Mouse (Mus musculus) neural tube, embryonic 11.5 days (tissue): ENCODE measurements around the gene Atf5. TPM values are rescaled to one million over a fixed set of nuclear protein-coding genes. Genes with fewer than 3 reads are reported as not detected.

Experiments used
- ATAC-seq: fragments of 200-750 bp; cut with Nextera tagmentation; 2 replicates; pipeline ENCODE4 v1.8.0; 2017; ENCODE audit warnings: moderate number of reproducible peaks, mild to moderate bottlenecking, moderate TSS enrichment, moderate library complexity; ENCODE audit not compliant: insufficient read depth, low FRiP score, low TSS enrichment
- DNase-seq: peaks from one replicate; pipeline ENCODE4 v3.0.0-alpha.2; 2015; ENCODE audit warnings: low spot score
- H3K27ac ChIP-seq: fragments of 300-500 bp; sonication (generic); 2 replicates; pipeline ENCODE4 v1.5.1; 2014; ENCODE audit warnings: low read depth, mild to moderate bottlenecking, low read length
- H3K27me3 ChIP-seq: fragments of 300-500 bp; sonication (generic); 2 replicates; pipeline ENCODE4 v1.6.1; 2014; ENCODE audit warnings: mild to moderate bottlenecking, low read length, mixed read lengths; ENCODE audit not compliant: control insufficient read depth, insufficient read depth
- H3K36me3 ChIP-seq: fragments of 300-500 bp; sonication (generic); 2 replicates; pipeline ENCODE4 v1.6.1; 2014; ENCODE audit warnings: mild to moderate bottlenecking, low read length, moderate library complexity, mixed read lengths; ENCODE audit not compliant: control insufficient read depth, insufficient read depth
- H3K4me1 ChIP-seq: fragments of 300-500 bp; sonication (generic); 2 replicates; pipeline ENCODE4 v1.6.1; 2014; ENCODE audit warnings: low read length, mixed read lengths; ENCODE audit not compliant: control insufficient read depth, insufficient read depth
- H3K4me2 ChIP-seq: fragments of 300-500 bp; sonication (generic); 2 replicates; pipeline ENCODE4 v1.6.1; 2014; ENCODE audit warnings: low read depth, mild to moderate bottlenecking, moderate library complexity
- H3K4me3 ChIP-seq: fragments of 300-500 bp; sonication (generic); 2 replicates; pipeline ENCODE4 v1.5.1; 2014; ENCODE audit warnings: low read depth, low read length
- H3K9ac ChIP-seq: fragments of 300-500 bp; sonication (generic); 2 replicates; pipeline ENCODE4 v1.6.1; 2014; ENCODE audit warnings: mild to moderate bottlenecking, low read length
- H3K9me3 ChIP-seq: fragments of 300-500 bp; sonication (generic); 2 replicates; pipeline ENCODE4 v1.6.1; 2016; ENCODE audit warnings: low read length; ENCODE audit not compliant: control insufficient read depth
- WGBS: fragments of 180-500 bp; shearing (Covaris S2); extraction: QIAGEN DNeasy Blood & Tissue Kit; methylation state at CpG from one replicate; pipeline ENCODE4 v1.1.7; 2014; 5-methylcytosine and 5-hydroxymethylcytosine counted together
- microRNA counts: library from miRNA; unstranded; fragments of <30 nt; microRNA quantifications from one replicate; lab custom pipeline; 2015
- microRNA-seq: library from miRNA; unstranded; fragments of <30 nt; microRNA quantifications from one replicate; pipeline ENCODE4, GENCODE M21; 2016
- polyA plus RNA-seq: library from polyadenylated mRNA; unstranded; fragments of >200 nt; fragmentation: Nextera tagmentation; extraction: Ambion mirVana; gene quantifications from 2 replicates; pipeline ENCODE4 v1.2.1, GENCODE M21; 2014

Atf5 gene
- polyA plus RNA-seq, 1 experiment from 2014 or later = 3.1 TPM

DNA sequence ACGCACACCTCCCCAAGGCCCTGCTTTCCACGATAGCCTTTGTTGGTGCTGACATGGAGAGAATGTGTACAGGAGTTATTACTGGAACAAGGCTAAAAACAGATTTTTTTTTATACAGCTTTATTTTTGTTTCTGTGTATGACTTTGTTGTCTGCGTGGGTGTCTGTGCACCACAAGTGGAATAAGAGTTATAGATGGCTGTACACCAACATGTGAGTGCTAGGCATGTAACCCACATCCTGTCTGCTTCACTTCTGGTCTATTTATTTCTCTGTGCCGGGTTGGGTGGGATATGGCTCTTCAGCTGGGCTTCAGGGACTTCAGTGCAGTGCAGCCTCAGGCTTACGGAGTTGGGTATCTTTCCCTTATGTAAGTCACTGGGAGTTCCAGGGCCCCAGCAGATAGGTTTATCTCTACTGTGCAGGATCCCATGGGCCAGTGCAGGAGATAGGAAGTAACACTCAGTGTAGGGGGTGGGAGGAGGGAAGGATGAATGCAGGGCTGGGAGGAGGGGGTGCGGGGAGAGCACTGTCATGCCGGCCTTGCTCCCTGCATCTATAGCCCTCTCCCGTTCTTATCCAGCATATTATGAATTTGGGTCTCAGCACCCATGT is 43.8 kb downstream of the Atf5 start:
- DNase-seq = no peak
- peaks cover 4% of the 10 kb centered on the region for H3K36me3 ChIP-seq
- no peaks in the 10 kb centered on the region for H3K9me3 ChIP-seq
- no peak overlapping the region for H3K4me3 ChIP-seq
- no peaks in the 10 kb centered on the region for H3K4me1 ChIP-seq
- WGBS = 90% methylated on average over 8 of the region's 8 CpGs
- H3K4me2 ChIP-seq = no peak overlapping the region
- no peak overlapping the region for H3K9ac ChIP-seq
- H3K27me3 ChIP-seq = no peaks in the 10 kb centered on the region
- ATAC-seq = no peak
- no peak overlapping the region for H3K27ac ChIP-seq

- 18% methylated on average over 6 of the region's 6 CpGs for WGBS
- Histone ChIP-seq H3K4me2 (no peak overlapping the region), H3K27me3 (no peaks in the 10 kb centered on the region), H3K9me3 (no peaks in the 10 kb centered on the region), H3K27ac (no peak overlapping the region), H3K9ac (no peak overlapping the region), H3K36me3 (peaks cover 11% of the 10 kb centered on the region), H3K4me1 (no peaks in the 10 kb centered on the region), H3K4me3 (no peak overlapping the region)
- DNase-seq (peak; percentile 70), ATAC-seq (no peak)
These were observed 46.3 kb downstream of the Atf5 start for GRCm38 (mm10) chr7:44770046-44770578.

DNA sequence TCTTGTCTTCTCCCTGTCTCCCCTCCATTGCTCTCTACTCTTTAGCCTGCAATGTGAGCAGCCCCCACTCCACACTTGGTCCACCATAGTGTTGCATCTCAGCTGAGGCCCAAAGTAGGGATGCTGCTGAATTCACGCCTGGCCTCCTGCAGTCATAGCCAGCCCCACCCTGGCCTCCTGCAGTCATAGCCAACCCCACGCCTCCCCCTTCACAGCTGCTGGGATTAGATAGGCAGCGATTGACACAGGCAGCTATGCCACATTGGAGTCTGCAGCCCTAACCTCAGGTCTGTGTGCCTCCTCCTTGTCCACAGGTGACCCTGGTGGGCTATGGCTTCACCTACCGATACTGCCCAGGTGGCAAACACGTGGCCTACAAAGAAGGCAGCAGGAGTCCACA is 48.3 kb downstream of the Atf5 start:
- no peak overlapping the region for H3K27ac ChIP-seq
- no peaks in the 10 kb centered on the region for H3K27me3 ChIP-seq
- no peak overlapping the region for H3K4me2 ChIP-seq
- H3K36me3 ChIP-seq = peaks cover 16% of the 10 kb centered on the region
- no peak overlapping the region for H3K4me3 ChIP-seq
- H3K9ac ChIP-seq = no peak overlapping the region
- 84% methylated on average over 5 of the region's 5 CpGs for WGBS
- ATAC-seq (no peak), DNase-seq (no peak)
- no peaks in the 10 kb centered on the region for H3K4me1 ChIP-seq
- no peaks in the 10 kb centered on the region for H3K9me3 ChIP-seq

MicroRNAs encoded within 50 kb of the gene (microRNA counts, 519-probe panel; counts per million panel counts)
- microRNA mmu-miR-707 (lab: Ali Mortazavi, UCI) = 171 counts per million, percentile 57 among the panel's probes with 10 or more counts

Small RNA genes lying within 50 kb of the gene (microRNA-seq; reads per million reads assigned to microRNA genes)
- not detected for gene Mir707

Other genes starting within 250 kb of the Atf5 start
- 0.42 and 0.49 TPM in 2 replicates for gene Napsa, start 244.3 kb downstream of the Atf5 start, polyA plus RNA-seq
- gene Kcnc3, start 226.0 kb downstream of the Atf5 start, polyA plus RNA-seq = 0.92 and 1.7 TPM in 2 replicates
- gene Myh14, start 145.8 kb downstream of the Atf5 start, polyA plus RNA-seq = 2.2 and 2.5 TPM in 2 replicates
- gene Izumo2, start 107.9 kb downstream of the Atf5 start, polyA plus RNA-seq = not detected in 2 replicates
- gene Vrk3, start 68.2 kb downstream of the Atf5 start, polyA plus RNA-seq = 37.5 and 41.2 TPM in 2 replicates
- gene Zfp473, start 65.6 kb downstream of the Atf5 start, polyA plus RNA-seq = 2.9 and 3.2 TPM in 2 replicates
- 64.2 and 68.3 TPM in 2 replicates for gene Nup62, start 570 bp downstream of the Atf5 start, polyA plus RNA-seq
- gene Il4i1, start 271 bp downstream of the Atf5 start, polyA plus RNA-seq = 0.65 and 1.1 TPM in 2 replicates
- 37.2 and 49.3 TPM in 2 replicates for gene Akt1s1, start 32.3 kb upstream of the Atf5 start, polyA plus RNA-seq
- 69.3 and 93.0 TPM in 2 replicates for gene Tbc1d17, start 32.4 kb upstream of the Atf5 start, polyA plus RNA-seq
- 30.2 and 30.6 TPM in 2 replicates for gene Pnkp, start 40.5 kb upstream of the Atf5 start, polyA plus RNA-seq
- gene Ptov1, start 53.1 kb upstream of the Atf5 start, polyA plus RNA-seq = 418 and 419 TPM in 2 replicates
- gene Med25, start 76.1 kb upstream of the Atf5 start, polyA plus RNA-seq = 87.7 and 93.1 TPM in 2 replicates
- gene Fuz, start 79.4 kb upstream of the Atf5 start, polyA plus RNA-seq = 18.7 and 20.0 TPM in 2 replicates
- gene Ap2a1, start 112.8 kb upstream of the Atf5 start, polyA plus RNA-seq = 92.5 and 95.0 TPM in 2 replicates
- gene Tsks, start 126.5 kb upstream of the Atf5 start, polyA plus RNA-seq = 0.27 TPM in 1 of 2 replicates, not detected in the other
- 22.0 and 25.2 TPM in 2 replicates for gene Cpt1c, start 158.2 kb upstream of the Atf5 start, polyA plus RNA-seq
- gene Prmt1, start 169.9 kb upstream of the Atf5 start, polyA plus RNA-seq = 304 and 319 TPM in 2 replicates
- gene Irf3, start 181.0 kb upstream of the Atf5 start, polyA plus RNA-seq = 67.1 and 72.3 TPM in 2 replicates
- gene Bcl2l12, start 182.1 kb upstream of the Atf5 start, polyA plus RNA-seq = 51.6 and 52.9 TPM in 2 replicates
- 54.7 and 57.6 TPM in 2 replicates for gene Scaf1, start 199.7 kb upstream of the Atf5 start, polyA plus RNA-seq
- gene Rras, start 201.3 kb upstream of the Atf5 start, polyA plus RNA-seq = 17.7 and 20.0 TPM in 2 replicates
- gene Prr12, start 236.2 kb upstream of the Atf5 start, polyA plus RNA-seq = 12.9 and 13.2 TPM in 2 replicates
- 59.3 and 65.1 TPM in 2 replicates for gene Nosip, start 245.8 kb upstream of the Atf5 start, polyA plus RNA-seq
- 14.8 and 16.2 TPM in 2 replicates for gene Prrg2, start 246.0 kb upstream of the Atf5 start, polyA plus RNA-seq